In the genomic region with DNA sequence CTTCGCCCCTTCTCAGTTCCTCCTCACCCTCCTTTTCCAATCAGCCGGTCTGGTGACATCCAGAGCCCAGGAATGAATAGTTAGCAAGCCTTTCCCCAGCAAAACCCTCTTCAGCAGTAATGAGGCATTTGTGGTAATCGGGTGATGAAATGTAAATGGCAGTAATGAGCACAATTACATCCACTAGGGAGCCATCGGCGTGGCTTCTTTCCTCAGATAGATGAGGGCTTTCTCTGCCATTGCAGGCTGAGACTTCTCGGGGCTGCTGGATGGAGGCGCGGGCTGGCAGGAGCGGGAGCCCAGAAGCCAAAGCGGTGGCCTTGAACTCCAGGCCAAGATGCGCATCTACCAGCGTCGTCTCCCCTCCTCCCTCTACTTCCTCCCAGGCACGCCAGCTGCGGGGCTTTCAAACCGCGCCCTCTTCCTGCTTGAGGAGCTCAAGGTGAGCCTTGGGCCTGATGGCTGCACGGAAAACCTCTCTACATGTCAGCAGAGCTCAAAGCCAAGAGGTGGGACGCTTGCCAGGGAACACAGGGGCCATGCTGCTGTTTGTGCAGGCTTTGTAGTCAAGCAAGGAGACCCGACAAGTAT, we compare ENCODE assay signal across 8 mouse cellular contexts.
DNase-seq lines count a peak whose midpoint lies in the region; ATAC-seq lines count a peak whose summit lies in the region.

No protein-coding gene starts in this region.

- intact Hi-C loops in heart, postnatal 25 days (cut with DNase I): no loop called here
- intact Hi-C loops in left cerebral cortex, postnatal 4 days (cut with DNase I): loop anchor here (10.0 kb wide), 1 partner anchor 901 kb away; no protein-coding TSS in a partner anchor

- peaks cover 22% of the 10 kb centered on the region for H3K4me1 ChIP-seq in heart, embryonic 13.5 days
- H3K4me1 ChIP-seq in heart, embryonic 15.5 days (replicated peaks): peaks cover 16% of the 10 kb centered on the region
- peaks cover 13% of the 10 kb centered on the region for H3K4me1 ChIP-seq in neural tube, embryonic 12.5 days

- H3K27ac ChIP-seq in heart, embryonic 13.5 days (replicated peaks): 0 out of 2 replicates have a peak overlapping the region, but pooled peaks have one; percentile 13
- 0 out of 2 replicates have a peak overlapping the region, but pooled peaks have one; percentile 40 for H3K27ac ChIP-seq in heart, embryonic 15.5 days
- no peak overlapping the region for H3K27ac ChIP-seq in neural tube, embryonic 12.5 days

- no peaks in the 10 kb centered on the region for H3K9me3 ChIP-seq in heart, embryonic 13.5 days
- no peaks in the 10 kb centered on the region for H3K9me3 ChIP-seq in heart, embryonic 15.5 days (replicated peaks)
- no peaks in the 10 kb centered on the region for H3K9me3 ChIP-seq in neural tube, embryonic 12.5 days

- H3K9ac ChIP-seq in heart, embryonic 13.5 days: peak overlapping the region; percentile 64
- peak overlapping the region; percentile 28; the same call in 1 of the 2 replicates for H3K9ac ChIP-seq in heart, embryonic 15.5 days
- H3K9ac ChIP-seq in neural tube, embryonic 12.5 days: peak overlapping the region; percentile 45

- no peak for DNase-seq in heart, postnatal 25 days (ENCODE audit: low spot score)
- DNase-seq in ES-CJ7 (ENCODE audit: low read depth, low spot score): peak; percentile 91
- DNase-seq in cerebellum, postnatal 10 days: peak; percentile 85 to 86
- DNase-seq in left cerebral cortex, postnatal 4 days: peak; percentile 74
- no peak for DNase-seq in T-cell, adult 2 months (ENCODE audit: low spot score)

- no peaks in the 10 kb centered on the region for H3K27me3 ChIP-seq in heart, embryonic 13.5 days (replicated peaks)
- no peaks in the 10 kb centered on the region for H3K27me3 ChIP-seq in heart, embryonic 15.5 days
- no peaks in the 10 kb centered on the region for H3K27me3 ChIP-seq in neural tube, embryonic 12.5 days (replicated peaks)

- peak overlapping the region; percentile 73 for H3K4me2 ChIP-seq in heart, embryonic 13.5 days
- peak overlapping the region; percentile 85 for H3K4me2 ChIP-seq in heart, embryonic 15.5 days
- peak overlapping the region; percentile 60 for H3K4me2 ChIP-seq in neural tube, embryonic 12.5 days (replicated peaks)

- 2% methylated on average over 20 of the region's 20 CpGs for WGBS in heart, embryonic 13.5 days
- WGBS in heart, embryonic 15.5 days: 3% methylated on average over 20 of the region's 20 CpGs
- 5% methylated on average over 20 of the region's 20 CpGs for WGBS in neural tube, embryonic 12.5 days

- peak overlapping the region; percentile 54 for H3K4me3 ChIP-seq in heart, embryonic 13.5 days
- H3K4me3 ChIP-seq in heart, embryonic 15.5 days: peak overlapping the region; percentile 47
- H3K4me3 ChIP-seq in neural tube, embryonic 12.5 days: peak overlapping the region; percentile 23

- H3K36me3 ChIP-seq in heart, embryonic 13.5 days: no peaks in the 10 kb centered on the region
- H3K36me3 ChIP-seq in heart, embryonic 15.5 days: no peaks in the 10 kb centered on the region
- H3K36me3 ChIP-seq in neural tube, embryonic 12.5 days: no peaks in the 10 kb centered on the region

- ATAC-seq in heart, embryonic 13.5 days (ENCODE audit: extremely low read depth, insufficient number of reproducible peaks, low FRiP score, low TSS enrichment): no peak
- ATAC-seq in heart, embryonic 15.5 days (replicated peaks; ENCODE audit: insufficient number of reproducible peaks, insufficient read depth, low FRiP score, low read depth): peak; percentile 62
- ATAC-seq in neural tube, embryonic 12.5 days (ENCODE audit: low FRiP score, low read depth): peak; percentile 63

Comparison
In these comparisons a context has a peak if more than half of its experiments do, and no peak if none do; other contexts are left out.
1. DNase-seq: peak in ES-CJ7 (single experiment), cerebellum, postnatal 10 days (2 of 2) and left cerebral cortex, postnatal 4 days (single experiment); none in heart, postnatal 25 days (single experiment) and T-cell, adult 2 months (single experiment).
2. Peak in every context shown above with its lines, with median percentiles within 50 percentile points of each other: H3K4me2 ChIP-seq, H3K4me3 ChIP-seq and H3K9ac ChIP-seq.